Mouse (Mus musculus) C2C12 (cell line): ENCODE results near the gene Mms22l. TPM values are rescaled to one million over a fixed set of nuclear protein-coding genes. Genes with fewer than 3 reads are reported as not detected.

Source experiments
- H3K27me3 ChIP-seq: one replicate; pipeline ENCODE4 v1.6.1; 2011; ENCODE audit not compliant: control insufficient read depth, insufficient read depth, insufficient read length
- H3K36me3 ChIP-seq: one replicate; pipeline ENCODE4 v1.6.1; 2011; ENCODE audit not compliant: control insufficient read depth, insufficient read depth
- H3K4me3 ChIP-seq: one replicate; pipeline ENCODE4 v1.5.1; 2011; ENCODE audit warnings: mild to moderate bottlenecking, control low read depth; ENCODE audit not compliant: poor library complexity, insufficient read depth, severe bottlenecking
- H3K79me2 ChIP-seq: one replicate; pipeline ENCODE4 v1.6.1; 2011; ENCODE audit not compliant: control insufficient read depth, insufficient read depth
- H3K79me3 ChIP-seq: one replicate; pipeline ENCODE4 v1.6.1; 2011; ENCODE audit warnings: low read depth, control low read depth
- H3ac ChIP-seq: one replicate; pipeline ENCODE3; 2011; ENCODE audit warnings: low read depth; ENCODE audit not compliant: control insufficient read depth, insufficient read length
- CEBPB ChIP-seq: IDR thresholded peaks from one replicate; pipeline ENCODE4 v1.6.1; 2011; ENCODE audit warnings: low read depth, mild to moderate bottlenecking, control low read depth, moderate library complexity
- CTCF ChIP-seq: IDR thresholded peaks from one replicate; pipeline ENCODE4 v1.5.1; 2011; ENCODE audit not compliant: control insufficient read depth, insufficient read depth, insufficient read length
- FOSL1 ChIP-seq: IDR thresholded peaks from one replicate; pipeline ENCODE4 v1.8.0; 2011; ENCODE audit warnings: mild to moderate bottlenecking, low read length; ENCODE audit not compliant: poor library complexity, insufficient read depth, severe bottlenecking
- MAX ChIP-seq: IDR thresholded peaks from one replicate; pipeline ENCODE4 v1.6.1; 2011; ENCODE audit warnings: mild to moderate bottlenecking, control low read depth
- MYOD1 ChIP-seq: IDR thresholded peaks from one replicate; pipeline ENCODE4 v1.6.1; 2011; ENCODE audit warnings: low read depth; ENCODE audit not compliant: control insufficient read depth, insufficient read length
- MYOG ChIP-seq: IDR thresholded peaks from one replicate; pipeline ENCODE4 v1.6.1; 2011; ENCODE audit not compliant: control insufficient read depth, insufficient read length; ENCODE audit errors: extremely low read depth
- USF1 ChIP-seq: IDR thresholded peaks from one replicate; pipeline ENCODE4 v1.6.1; 2011; ENCODE audit warnings: low read depth, mild to moderate bottlenecking, control low read depth, moderate library complexity
- polyA plus RNA-seq: library from polyadenylated mRNA; unstranded; fragments of >200 nt; fragmentation: generic; extraction: Trizol; gene quantifications from one replicate; pipeline ENCODE4 v1.2.1, GENCODE M21; 2012; ENCODE audit warnings: missing spikeins

Gene Mms22l
- polyA plus RNA-seq, 1 experiment, result 14.8 TPM

GRCm38 (mm10) chr4:24544677-24545151 lies 48.5 kb downstream of the Mms22l start:
- no peak overlapping the region for H3K4me3 ChIP-seq
- H3K27me3 ChIP-seq, result no peaks in the 10 kb centered on the region
- H3K36me3 ChIP-seq, result peaks cover 7% of the 10 kb centered on the region
- H3K79me3 ChIP-seq, result peaks cover 39% of the 10 kb centered on the region
- peaks cover 72% of the 10 kb centered on the region for H3K79me2 ChIP-seq
- no peak overlapping the region for H3ac ChIP-seq
- TF ChIP-seq MYOG (no peak), FOSL1 (no peak), MYOD1 (no peak), MAX (no peak), CTCF (no peak), CEBPB (no peak), USF1 (no peak)

- Histone ChIP-seq H3K36me3 (peaks cover 5% of the 10 kb centered on the region), H3K27me3 (no peaks in the 10 kb centered on the region), H3K79me3 (peaks cover 24% of the 10 kb centered on the region), H3K79me2 (peaks cover 46% of the 10 kb centered on the region), H3ac (no peak overlapping the region), H3K4me3 (no peak overlapping the region)
- no peak for TF ChIP-seq FOSL1
- TF ChIP-seq MAX, result no peak
- TF ChIP-seq CTCF, result no peak
- no peak for TF ChIP-seq MYOD1
- no peak for TF ChIP-seq CEBPB
- TF ChIP-seq USF1, result no peak
- no peak for TF ChIP-seq MYOG
Measured at GRCm38 (mm10) chr4:24556116-24556820, 60.0 kb downstream of the Mms22l start.

- TF ChIP-seq USF1 (no peak), MAX (no peak), FOSL1 (no peak)
- Histone ChIP-seq H3ac (no peak overlapping the region), H3K36me3 (peaks cover 5% of the 10 kb centered on the region), H3K4me3 (no peak overlapping the region), H3K79me3 (peaks cover 20% of the 10 kb centered on the region), H3K27me3 (no peaks in the 10 kb centered on the region), H3K79me2 (peaks cover 45% of the 10 kb centered on the region)
Measured at GRCm38 (mm10) chr4:24557149-24557548, 60.9 kb downstream of the Mms22l start.

GRCm38 (mm10) chr4:24568026-24568425 lies 71.8 kb downstream of the Mms22l start:
- no peak overlapping the region for H3ac ChIP-seq
- peaks cover 2% of the 10 kb centered on the region for H3K79me3 ChIP-seq
- TF ChIP-seq CEBPB (no peak), FOSL1 (no peak), MYOG (no peak), MAX (no peak), MYOD1 (no peak), USF1 (no peak), CTCF (no peak)
- peaks cover 5% of the 10 kb centered on the region for H3K36me3 ChIP-seq
- no peaks in the 10 kb centered on the region for H3K27me3 ChIP-seq
- no peak overlapping the region for H3K4me3 ChIP-seq
- peaks cover 38% of the 10 kb centered on the region for H3K79me2 ChIP-seq

GRCm38 (mm10) chr4:24568989-24569556 lies 72.8 kb downstream of the Mms22l start:
- Histone ChIP-seq H3K27me3 (no peaks in the 10 kb centered on the region), H3K4me3 (no peak overlapping the region), H3K79me3 (peaks cover 2% of the 10 kb centered on the region), H3K79me2 (peaks cover 32% of the 10 kb centered on the region), H3ac (no peak overlapping the region), H3K36me3 (peaks cover 5% of the 10 kb centered on the region)
- TF ChIP-seq MYOD1 (no peak), FOSL1 (peak; percentile 44), MYOG (no peak), CEBPB (no peak)
